Mouse (Mus musculus): ENCODE results near the gene Hba-a2. TPM values are rescaled to one million over a fixed set of nuclear protein-coding genes. Genes with fewer than 3 reads are reported as not detected.
A peak's percentile ranks its signal among the peaks of the same experiment; 100 is the strongest.

The Hba-a2 gene
- total RNA-seq, 2 experiments from 2014 or later = 26.3 to 31.4 TPM

- no peak for ATAC-seq (replicated peaks; ENCODE audit: poor library complexity)
Observed at GRCm38 (mm10) chr11:32309446-32309845, 13.2 kb downstream of the Hba-a2 start.

DNA sequence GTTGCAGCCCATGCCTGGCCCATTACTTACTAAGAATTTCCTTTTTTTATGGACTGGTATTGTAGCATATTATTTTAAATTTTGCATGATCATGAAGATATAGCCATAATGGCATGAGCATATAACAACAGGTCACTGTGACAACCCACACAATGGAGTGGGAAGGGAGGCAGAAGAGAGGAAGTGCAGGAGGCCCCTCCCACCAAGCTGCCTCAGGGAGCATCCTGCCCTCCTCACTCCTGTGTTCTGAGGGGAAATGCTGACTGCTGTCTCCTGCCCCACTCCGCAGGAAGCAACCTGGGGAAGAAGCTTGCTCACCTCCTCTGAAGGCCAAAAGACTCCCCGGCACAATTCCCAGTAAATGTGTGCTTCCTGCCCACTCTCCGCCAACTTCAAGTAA, 13.6 kb downstream of the Hba-a2 start:
- no peak; the same call in 1 of the 2 replicates for ATAC-seq (replicated peaks; ENCODE audit: poor library complexity)

DNA sequence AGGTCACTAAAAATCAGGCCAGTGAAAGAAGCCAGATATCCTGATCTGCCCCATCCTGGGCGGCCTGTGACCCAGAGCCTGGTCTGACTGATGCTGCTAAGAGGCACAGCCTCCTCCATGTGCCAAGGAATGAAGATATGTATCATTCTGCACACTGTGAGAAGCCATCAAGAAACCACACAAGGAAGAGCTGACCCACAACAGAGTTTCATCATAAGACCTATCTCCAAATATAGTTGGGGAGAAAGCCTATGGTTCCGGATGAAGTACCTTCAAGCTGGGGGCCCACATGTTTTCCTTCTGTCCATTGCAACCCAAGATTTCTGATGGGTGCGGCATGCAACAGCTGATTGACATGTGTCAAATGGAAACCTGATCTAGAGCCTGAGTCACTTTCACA, 19.7 kb downstream of the Hba-a2 start:
- ATAC-seq (replicated peaks; ENCODE audit: poor library complexity) = 0 out of 2 replicates have a peak, but pooled peaks have one; percentile 18

DNA sequence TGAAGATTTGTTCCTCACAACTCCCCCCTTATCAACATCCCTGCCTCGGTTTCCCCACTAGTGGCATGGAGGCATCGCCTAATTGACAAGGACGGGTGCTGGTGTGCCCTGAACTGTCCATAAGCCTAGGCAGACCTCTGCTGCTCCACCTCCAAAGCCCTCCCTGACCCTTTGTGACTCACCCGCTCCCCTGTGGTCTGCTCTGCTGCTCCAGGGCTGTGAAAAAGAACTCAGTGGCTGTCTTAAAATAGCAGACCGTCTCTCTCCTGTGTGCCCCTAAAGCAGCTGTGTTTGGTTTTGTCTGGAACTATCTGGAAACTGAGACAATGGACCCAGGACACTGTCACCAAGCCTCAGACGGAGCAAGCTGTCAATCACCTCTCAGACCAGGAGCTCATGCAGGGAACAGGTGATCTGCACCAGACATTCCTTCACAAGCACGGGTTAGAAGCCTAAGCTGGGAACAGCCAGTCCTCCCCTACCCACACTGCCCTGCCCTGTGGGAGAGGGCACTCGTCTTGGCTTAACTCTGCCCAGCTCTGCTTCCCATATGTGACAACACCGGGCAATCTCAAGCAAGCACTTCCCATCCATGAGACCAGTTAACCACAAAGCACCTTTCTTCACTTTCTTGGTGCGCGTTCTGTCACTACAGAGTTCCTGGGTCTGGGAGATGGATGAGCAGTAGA, 24.4 kb downstream of the Hba-a2 start:
- peak; percentile 43 for ATAC-seq (replicated peaks; ENCODE audit: poor library complexity)

DNA sequence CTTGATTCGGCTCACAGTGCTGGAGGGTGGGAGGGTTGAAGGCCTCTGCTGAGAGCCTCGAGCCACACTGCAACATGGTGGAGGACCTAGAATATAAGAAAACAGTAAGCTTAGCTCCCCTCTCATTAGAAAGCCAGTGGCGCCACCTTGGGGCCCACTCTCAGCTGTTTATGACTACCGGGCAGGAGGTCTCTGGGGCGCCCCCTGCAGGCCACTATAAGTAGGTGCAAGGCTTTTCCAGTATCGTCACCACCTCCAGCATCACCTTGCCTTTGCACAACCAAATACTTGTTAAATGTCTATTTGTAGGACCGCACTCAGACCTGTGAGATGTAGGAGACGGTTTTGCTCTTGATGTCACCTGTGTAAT, 24.9 kb downstream of the Hba-a2 start:
- ATAC-seq (replicated peaks; ENCODE audit: poor library complexity) = peak; percentile 85

GRCm38 (mm10) chr11:32324609-32325008, 28.3 kb downstream of the Hba-a2 start:
- ATAC-seq (replicated peaks; ENCODE audit: poor library complexity) = peak; percentile 92

DNA sequence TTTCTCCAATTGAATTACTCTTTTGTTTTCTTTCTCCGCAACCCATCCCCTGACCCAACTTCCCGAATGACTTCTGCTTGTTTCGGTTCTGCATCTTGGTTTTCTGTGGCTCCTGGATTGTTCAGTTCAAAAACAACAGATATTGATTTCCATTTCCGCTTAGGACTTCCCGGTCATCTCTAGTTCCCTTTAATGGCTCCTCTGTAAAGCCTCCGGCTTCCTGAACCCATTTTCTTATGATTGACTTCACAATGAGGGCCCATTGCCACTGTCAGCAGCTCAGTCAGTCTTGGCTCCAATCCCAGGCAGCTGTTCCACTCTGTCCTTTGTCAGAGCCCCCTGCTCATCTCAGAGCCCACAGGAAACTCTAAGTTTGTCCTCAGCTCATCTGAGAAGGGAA, 34.8 kb downstream of the Hba-a2 start:
- ATAC-seq (replicated peaks; ENCODE audit: poor library complexity) = peak; percentile 82

DNA sequence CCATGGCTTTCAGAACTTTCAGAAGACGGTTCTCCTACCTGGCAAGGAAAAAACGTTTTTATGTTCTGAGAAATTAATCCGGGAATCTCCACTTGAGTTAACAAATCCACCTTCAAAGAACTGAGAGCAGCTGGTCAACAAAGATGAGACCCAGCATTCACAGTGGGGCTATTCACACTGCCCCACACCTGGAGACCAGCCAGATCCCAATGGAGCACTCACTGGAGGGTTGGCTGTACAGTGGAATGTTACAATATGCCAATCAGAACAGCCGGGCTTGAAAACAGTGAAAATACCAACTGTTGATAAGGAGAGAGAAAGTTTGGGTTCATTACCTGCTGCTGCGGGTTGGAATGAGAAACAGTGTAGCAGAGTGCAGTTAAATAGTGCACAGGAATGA, 35.6 kb downstream of the Hba-a2 start:
- no peak for ATAC-seq (replicated peaks; ENCODE audit: poor library complexity)

DNA sequence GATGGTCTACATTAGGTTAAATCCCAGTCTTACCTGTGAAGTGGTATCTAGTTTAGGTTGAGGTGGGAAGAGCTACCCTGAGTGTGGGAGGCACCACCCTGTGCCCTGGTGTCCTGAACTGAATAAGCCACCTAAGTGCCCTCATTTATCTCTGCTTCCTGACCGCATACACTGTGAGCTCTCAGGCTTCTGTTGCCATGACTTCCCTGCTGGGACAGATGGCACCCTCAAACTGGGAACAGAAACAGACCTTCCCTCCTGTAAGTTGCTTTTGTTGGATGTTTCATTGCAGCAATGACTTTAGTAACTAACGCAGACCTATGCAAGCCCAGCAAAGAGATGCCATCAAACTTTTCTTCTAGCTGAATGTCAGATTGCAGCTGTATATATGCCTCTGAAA, 36.9 kb downstream of the Hba-a2 start:
- ATAC-seq (replicated peaks; ENCODE audit: poor library complexity) = peak; percentile 55

DNA sequence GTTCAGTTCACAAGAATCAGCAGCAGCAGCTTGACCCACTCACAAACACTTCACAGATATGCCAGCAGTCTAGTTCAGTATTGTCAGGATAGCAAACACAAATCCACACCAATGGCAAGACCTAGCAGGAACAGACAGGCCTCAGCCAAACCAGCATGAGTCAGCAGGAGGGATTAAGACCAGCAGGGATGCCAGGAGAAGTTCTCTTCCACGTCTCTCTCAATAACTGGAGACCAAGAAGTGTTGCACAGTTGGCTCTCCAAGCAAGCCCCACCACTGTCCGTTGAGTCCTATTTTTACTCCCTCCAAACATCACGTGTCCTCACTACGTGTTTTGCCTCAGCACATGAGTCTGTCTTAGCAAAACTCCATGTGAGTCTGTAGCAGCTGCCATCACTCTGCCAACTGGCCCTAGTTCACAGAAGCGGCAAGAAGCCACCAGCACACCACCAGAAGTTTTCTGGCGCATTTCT, 40.2 kb downstream of the Hba-a2 start:
- no peak for ATAC-seq (replicated peaks; ENCODE audit: poor library complexity)

DNA sequence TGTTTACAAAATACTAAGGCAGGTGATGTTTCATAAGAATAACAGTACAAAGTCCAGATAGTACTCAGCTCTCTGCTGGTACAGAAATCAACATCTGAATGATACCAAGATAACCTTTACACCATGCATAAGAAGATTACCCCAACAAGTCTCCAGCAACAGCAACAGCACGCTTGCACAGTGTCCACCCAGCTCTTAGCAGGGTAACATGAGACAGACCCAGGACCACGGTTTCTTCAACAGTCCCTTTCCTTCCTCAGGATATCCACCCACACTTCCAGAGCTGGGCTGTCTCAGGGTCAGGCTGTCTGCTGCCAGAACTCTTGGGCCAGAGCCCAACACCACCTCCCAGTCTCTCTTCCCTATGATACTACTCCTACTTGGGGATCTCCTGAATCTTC, 42.8 kb downstream of the Hba-a2 start:
- ATAC-seq (replicated peaks; ENCODE audit: poor library complexity) = no peak

- peak; percentile 76 for ATAC-seq (replicated peaks; ENCODE audit: poor library complexity)
Observed at GRCm38 (mm10) chr11:32340476-32341473, 44.5 kb downstream of the Hba-a2 start.

GRCm38 (mm10) chr11:32342770-32343191, 46.5 kb downstream of the Hba-a2 start:
- peak; percentile 82 for ATAC-seq (replicated peaks; ENCODE audit: poor library complexity)

GRCm38 (mm10) chr11:32343350-32343749, 47.1 kb downstream of the Hba-a2 start:
- ATAC-seq (replicated peaks; ENCODE audit: poor library complexity) = no peak

DNA sequence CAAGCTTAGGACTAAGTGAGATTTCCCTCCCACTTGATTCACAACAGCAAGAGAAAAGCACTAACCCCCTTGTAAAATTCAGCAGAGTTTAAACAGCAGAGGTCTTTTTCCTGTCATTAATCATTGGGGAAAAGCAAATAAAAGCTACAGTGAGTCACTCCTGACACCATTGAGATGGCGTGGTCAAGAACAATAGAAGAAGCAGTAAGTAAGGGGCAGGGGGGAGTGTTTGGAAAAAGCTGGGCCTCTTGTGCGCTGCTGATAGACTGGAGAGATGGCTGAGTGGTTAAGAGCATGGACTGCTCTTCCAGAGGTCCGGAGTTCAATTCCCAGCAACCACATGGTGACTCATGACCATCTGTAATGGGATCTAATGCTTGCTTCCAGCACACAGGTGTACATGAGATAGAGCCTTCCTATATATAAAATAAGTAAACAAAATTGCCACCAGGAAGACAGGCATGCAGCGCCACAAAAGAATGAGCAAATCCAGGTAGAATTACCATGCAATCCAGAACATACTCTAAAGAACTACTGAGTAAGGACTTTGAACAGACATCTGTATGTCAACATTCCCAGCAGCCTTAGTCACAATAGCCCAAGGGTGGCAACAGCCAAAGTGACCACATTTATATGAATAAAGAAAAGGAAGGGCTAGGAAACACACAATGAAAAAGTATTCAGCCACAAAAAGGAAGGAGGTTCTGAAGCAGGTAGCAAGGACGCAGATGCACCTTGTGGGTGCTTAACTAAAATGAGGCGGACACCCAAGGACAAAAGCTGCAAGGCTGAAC, 49.4 kb downstream of the Hba-a2 start:
- no peak for ATAC-seq (replicated peaks; ENCODE audit: poor library complexity)

Other genes starting within 250 kb of the Hba-a2 start
- 0.07 TPM in 1 of 2 replicates, not detected in the other for gene Il9r, start 96.2 kb upstream of the Hba-a2 start, total RNA-seq (2015)
- 0.30 TPM in 1 of 2 replicates, not detected in the other for gene Il9r, start 96.2 kb upstream of the Hba-a2 start, total RNA-seq (2017)
- 56.5 and 60.4 TPM in 2 replicates for gene Snrnp25, start 91.1 kb upstream of the Hba-a2 start, total RNA-seq (2015)
- gene Snrnp25, start 91.1 kb upstream of the Hba-a2 start, total RNA-seq (2017) = 70.3 and 82.6 TPM in 2 replicates
- 0.22 TPM in 1 of 2 replicates, not detected in the other for gene Rhbdf1, start 74.2 kb upstream of the Hba-a2 start, total RNA-seq (2015)
- 0.25 and 2.9 TPM in 2 replicates for gene Rhbdf1, start 74.2 kb upstream of the Hba-a2 start, total RNA-seq (2017)
- 5.4 and 7.1 TPM in 2 replicates for gene Mpg, start 70.0 kb upstream of the Hba-a2 start, total RNA-seq (2015)
- gene Mpg, start 70.0 kb upstream of the Hba-a2 start, total RNA-seq (2017) = 5.3 and 7.8 TPM in 2 replicates
- 15.1 and 16.2 TPM in 2 replicates for gene Nprl3, start 28.8 kb upstream of the Hba-a2 start, total RNA-seq (2015)
- gene Nprl3, start 28.8 kb upstream of the Hba-a2 start, total RNA-seq (2017) = 14.4 and 17.2 TPM in 2 replicates
- gene Hba-x, start 20.1 kb upstream of the Hba-a2 start, total RNA-seq (2015) = not detected in 2 replicates
- not detected in 2 replicates for gene Hba-x, start 20.1 kb upstream of the Hba-a2 start, total RNA-seq (2017)
- 14.0 and 28.9 TPM in 2 replicates for gene Hba-a1, start 13.0 kb upstream of the Hba-a2 start, total RNA-seq (2015)
- 9.4 and 10.0 TPM in 2 replicates for gene Hba-a1, start 13.0 kb upstream of the Hba-a2 start, total RNA-seq (2017)
- gene Hbq1b, start 9.5 kb upstream of the Hba-a2 start, total RNA-seq (2015) = not detected in 2 replicates
- not detected in 2 replicates for gene Hbq1b, start 9.5 kb upstream of the Hba-a2 start, total RNA-seq (2017)
- not detected in 2 replicates for gene Hbq1a, start 3.6 kb downstream of the Hba-a2 start, total RNA-seq (2015)
- gene Hbq1a, start 3.6 kb downstream of the Hba-a2 start, total RNA-seq (2017) = not detected in 2 replicates
- 6.1 and 7.2 TPM in 2 replicates for gene Sh3pxd2b, start 51.3 kb downstream of the Hba-a2 start, total RNA-seq (2015)
- gene Sh3pxd2b, start 51.3 kb downstream of the Hba-a2 start, total RNA-seq (2017) = 1.7 and 2.4 TPM in 2 replicates
- 6.5 and 9.7 TPM in 2 replicates for gene Ubtd2, start 158.9 kb downstream of the Hba-a2 start, total RNA-seq (2015)
- gene Ubtd2, start 158.9 kb downstream of the Hba-a2 start, total RNA-seq (2017) = 2.6 and 4.0 TPM in 2 replicates
- gene Efcab9, start 235.6 kb downstream of the Hba-a2 start, total RNA-seq (2015) = 1.7 TPM in 1 of 2 replicates, not detected in the other
- gene Efcab9, start 235.6 kb downstream of the Hba-a2 start, total RNA-seq (2017) = 0.50 and 1.2 TPM in 2 replicates
- gene Stk10, start 236.8 kb downstream of the Hba-a2 start, total RNA-seq (2015) = 12.8 and 15.8 TPM in 2 replicates
- gene Stk10, start 236.8 kb downstream of the Hba-a2 start, total RNA-seq (2017) = 15.7 and 16.8 TPM in 2 replicates

All from megakaryocyte progenitor cell, adult 5-6 weeks (primary cell).